Mouse (Mus musculus): ENCODE measurements at regions not wholly inside any gene's neighbourhood (a gene's known extent, or its start where the extent isn't known, plus 50 kb on each side); places are given as distances from the start of the nearest gene placed in this dataset.

DNA sequence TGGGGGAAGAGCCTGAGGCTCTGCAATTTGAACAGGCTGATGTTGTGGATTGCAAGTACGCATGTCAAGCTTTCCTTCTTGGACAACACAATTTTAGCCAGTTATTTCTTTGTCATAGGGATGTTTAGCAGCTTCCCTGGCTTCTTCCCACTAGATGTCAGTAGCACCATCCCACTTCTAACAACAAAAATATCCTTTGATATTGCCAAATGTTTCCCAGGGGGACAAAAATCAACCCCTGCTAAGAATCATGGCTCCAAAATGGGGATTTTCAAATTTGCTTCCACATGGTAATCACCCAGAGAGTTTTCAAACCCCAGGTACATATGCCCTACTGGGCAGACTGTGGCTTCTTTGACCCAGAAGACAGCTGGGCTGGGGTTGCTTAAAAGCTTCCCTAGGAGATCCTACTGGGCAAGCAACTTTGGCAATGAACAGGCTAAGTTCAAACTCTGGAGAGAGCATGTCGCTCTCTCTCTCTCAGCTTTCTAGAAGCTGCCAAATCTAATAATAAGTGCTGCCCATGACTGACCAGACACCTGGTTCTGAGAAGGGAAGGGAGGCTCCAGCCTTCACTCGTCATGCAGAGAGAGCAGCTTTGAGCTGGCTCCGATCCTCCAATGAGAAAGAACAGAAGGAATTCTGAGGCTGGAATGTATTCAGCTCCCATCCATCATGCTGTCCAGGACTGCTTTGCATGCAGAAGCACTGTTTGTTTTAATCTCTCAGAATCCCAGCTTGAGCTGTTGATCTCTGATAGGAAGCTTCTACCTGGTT lies 157.2 kb upstream of the Ghitm start:
- no peak for DNase-seq

DNA sequence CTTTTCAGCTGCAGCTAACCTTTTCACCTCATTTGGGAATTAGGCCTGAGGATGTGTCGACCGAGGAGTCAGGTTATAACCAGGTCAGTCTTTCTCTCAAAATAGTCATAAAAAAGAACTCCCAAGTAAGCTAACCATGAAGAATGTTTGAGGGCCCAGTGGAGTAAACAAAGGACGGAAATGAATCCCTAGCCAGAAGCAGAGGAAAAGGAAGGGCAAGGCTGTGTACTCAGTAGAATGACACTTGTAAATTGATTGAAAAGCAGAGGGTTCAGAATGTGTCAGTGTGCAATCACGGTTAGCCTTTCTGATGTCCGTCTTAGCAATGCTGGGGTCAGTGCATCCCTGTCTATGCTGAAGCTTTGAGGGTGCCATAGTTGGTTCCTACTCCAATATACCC lies 149.3 kb upstream of the Ghitm start:
- no peak for DNase-seq

GRCm38 (mm10) chr14:37279356-37279755 lies 144.3 kb upstream of the Ghitm start:
- no peak for DNase-seq

- DNase-seq, result peak; percentile 5
Measured at GRCm38 (mm10) chr14:37276728-37277695, 141.9 kb upstream of the Ghitm start.

- no peak for DNase-seq
Measured at GRCm38 (mm10) chr14:37272063-37272462, 137.0 kb upstream of the Ghitm start.

DNA sequence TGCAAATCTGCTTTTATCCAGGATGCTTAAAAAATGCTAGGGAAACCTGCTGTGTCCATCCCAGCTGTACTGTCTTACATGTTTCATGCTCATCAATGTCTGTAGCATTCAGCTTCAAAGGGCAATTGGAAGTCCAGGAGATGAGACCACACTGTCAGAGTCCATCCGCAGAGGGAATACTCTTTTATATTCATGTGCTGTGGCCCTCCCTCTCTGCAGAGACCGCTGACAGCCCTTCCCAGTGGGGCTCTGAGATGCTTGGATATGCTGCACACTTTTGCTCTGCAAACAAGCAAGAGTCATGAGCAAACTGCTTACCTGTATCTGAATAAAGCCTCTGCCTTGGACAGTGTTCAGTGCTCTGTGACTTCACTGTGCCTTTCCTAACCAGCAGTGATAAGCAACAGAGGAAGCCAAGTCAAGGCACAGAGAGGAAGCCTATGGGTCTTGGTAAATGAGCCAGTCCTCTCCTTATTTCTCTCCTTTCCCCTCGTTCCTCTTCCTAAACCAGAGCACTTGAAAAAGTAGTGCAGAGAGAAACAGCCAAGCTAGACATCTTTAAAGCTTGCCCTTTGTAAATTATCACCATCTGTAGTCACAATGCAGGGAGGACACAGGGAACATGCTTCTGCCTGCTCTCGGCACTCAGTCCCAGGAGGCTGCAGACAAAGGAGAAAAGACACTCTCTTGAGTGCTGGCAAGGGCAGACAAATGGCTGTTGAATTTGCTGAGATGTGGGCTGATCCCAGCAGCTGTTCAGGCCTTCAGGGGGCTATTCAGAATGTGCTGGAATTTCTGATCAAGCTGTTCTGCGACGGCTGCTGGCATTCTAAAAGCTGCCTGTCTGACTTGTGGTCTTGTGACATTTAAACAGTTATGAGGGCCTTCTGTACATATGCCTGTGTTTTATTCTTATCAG lies 136.2 kb upstream of the Ghitm start:
- no peak for DNase-seq

GRCm38 (mm10) chr14:37269920-37270319 lies 134.8 kb upstream of the Ghitm start:
- no peak for DNase-seq

DNA sequence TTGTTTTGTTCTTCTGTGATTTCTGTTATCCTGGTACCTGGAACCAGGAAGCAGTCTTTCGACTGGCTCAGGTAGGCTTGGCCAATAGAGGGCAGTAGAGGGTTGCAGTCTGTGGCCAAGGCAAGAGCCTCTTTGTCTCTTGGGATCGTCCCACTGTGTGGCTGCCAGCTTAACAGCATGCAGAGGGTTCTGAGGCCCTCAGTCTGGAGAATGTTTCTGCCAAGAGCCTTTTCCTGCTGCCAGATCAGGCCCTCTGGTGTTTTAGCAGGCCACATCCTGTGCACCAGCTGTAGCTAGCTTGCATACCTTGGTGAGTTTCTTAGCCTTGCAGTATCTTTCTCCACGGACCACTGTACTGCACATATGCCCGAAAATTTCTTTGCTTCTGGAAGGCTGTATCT lies 103.6 kb upstream of the Ghitm start:
- DNase-seq, result peak; percentile 34

DNA sequence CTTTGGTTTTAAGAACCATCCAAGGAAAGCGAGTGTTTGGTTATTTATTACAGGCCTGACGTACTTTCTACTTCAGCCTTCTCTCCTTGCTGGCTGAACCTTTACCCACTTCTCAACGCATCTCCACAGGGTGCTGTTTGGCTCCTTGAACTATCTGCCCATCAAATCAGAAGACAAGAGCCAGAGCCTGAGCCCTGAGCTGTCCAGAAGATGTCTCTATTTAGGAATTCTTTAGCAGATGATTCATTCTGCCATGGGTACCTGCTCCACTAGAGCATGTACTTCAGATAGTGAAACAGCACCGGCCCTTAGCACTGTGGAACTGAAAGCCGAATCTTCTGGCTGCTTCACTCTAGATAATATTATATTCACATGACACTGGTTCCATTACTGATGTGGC lies 102.1 kb upstream of the Ghitm start:
- no peak for DNase-seq

DNA sequence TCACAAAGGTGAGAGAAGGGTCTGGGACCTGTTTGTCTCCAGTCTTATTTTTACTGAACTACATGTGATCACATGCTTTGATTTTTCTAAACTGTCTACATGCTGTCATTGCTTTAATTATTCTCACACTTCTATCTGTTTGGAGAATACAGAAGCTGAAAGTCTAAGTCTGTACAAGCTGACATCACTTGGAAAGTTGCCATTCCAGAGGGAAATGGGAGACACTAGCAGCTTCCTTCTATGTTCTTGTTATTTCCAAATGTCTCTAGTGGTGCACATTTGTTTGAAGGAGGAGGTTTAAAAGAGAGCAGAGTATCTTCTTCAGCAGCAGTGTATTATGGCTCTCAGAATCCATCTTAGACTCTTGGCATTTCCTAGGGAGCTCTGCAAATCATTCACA lies 73.2 kb upstream of the Ghitm start:
- no peak for DNase-seq

DNA sequence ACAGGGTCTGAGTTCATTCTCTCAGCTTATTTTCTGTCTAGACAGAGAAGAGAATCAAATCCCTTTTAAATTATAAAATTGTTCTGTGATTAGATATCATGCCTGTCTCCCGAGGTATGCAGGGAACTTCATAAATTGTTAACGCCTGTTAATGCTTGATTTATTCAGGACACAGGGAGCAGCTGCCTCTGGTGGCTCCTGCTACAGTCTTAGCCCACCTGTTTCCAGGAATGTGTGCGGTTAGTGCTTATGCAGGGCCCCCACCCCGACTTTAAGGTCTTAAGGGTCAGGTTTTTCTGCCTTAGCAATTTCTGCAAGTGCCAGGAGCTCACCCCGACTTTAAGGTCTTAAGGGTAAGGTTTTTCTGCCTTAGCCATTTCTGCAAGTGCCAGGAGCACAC lies 54.7 kb upstream of the Ghitm start:
- no peak for DNase-seq
